Mouse (Mus musculus): ENCODE measurements around the gene 1700092M07Rik. TPM values are rescaled to one million over a fixed set of nuclear protein-coding genes. Genes with fewer than 3 reads are reported as not detected.

The 1700092M07Rik gene
- not detected in 2 replicates for polyA plus RNA-seq (2012; rRNA removed)

GRCm38 (mm10) chr19:8740603-8741002 lies at the start of gene 1700092M07Rik:
TSS of gene 1700092M07Rik (plus strand) at chr19:8740718.

GRCm38 (mm10) chr19:8722907-8723573 lies 17.5 kb upstream of the 1700092M07Rik start, which contains the start of gene Slc3a2:
TSS of gene Slc3a2 (minus strand) at chr19:8723369.

GRCm38 (mm10) chr19:8735389-8736159 lies 4.9 kb upstream of the 1700092M07Rik start, which contains the start of gene Wdr74:
TSS of gene Wdr74 (plus strand) at chr19:8735827.

GRCm38 (mm10) chr19:8741243-8741869 lies 838 bp downstream of the 1700092M07Rik start, which contains the start of gene Stx5a:
TSS of gene Stx5a (plus strand) at chr19:8741413.

GRCm38 (mm10) chr19:8756635-8757387 lies 16.3 kb downstream of the 1700092M07Rik start, which contains the start of gene Nxf1:
TSS of gene Nxf1 (plus strand) at chr19:8757073.

GRCm38 (mm10) chr19:8770567-8771270 lies 30.2 kb downstream of the 1700092M07Rik start, which contains the start of gene Tmem223:
TSS of gene Tmem223 (plus strand) at chr19:8770996.

GRCm38 (mm10) chr19:8774086-8774835 lies 33.7 kb downstream of the 1700092M07Rik start, which contains the start of gene Tmem179b:
TSS of gene Tmem179b (minus strand) at chr19:8774467.

GRCm38 (mm10) chr19:8786008-8786781 lies 45.7 kb downstream of the 1700092M07Rik start, which contains the start of gene Taf6l:
TSS of gene Taf6l (minus strand) at chr19:8786417.

Other genes starting within 250 kb of the 1700092M07Rik start
- not detected in 2 replicates for gene Slc22a8, start 149.5 kb upstream of the 1700092M07Rik start, polyA plus RNA-seq (2012; rRNA removed)
- not detected in 2 replicates for gene Slc22a6, start 122.7 kb upstream of the 1700092M07Rik start, polyA plus RNA-seq (2012; rRNA removed)
- gene Chrm1, start 76.9 kb upstream of the 1700092M07Rik start, polyA plus RNA-seq (2012; rRNA removed), result 8.6 and 12.4 TPM in 2 replicates
- 77.3 and 84.0 TPM in 2 replicates for gene Slc3a2, start 17.3 kb upstream of the 1700092M07Rik start, polyA plus RNA-seq (2012; rRNA removed)
- gene Wdr74, start 4.9 kb upstream of the 1700092M07Rik start, polyA plus RNA-seq (2012; rRNA removed), result 23.1 and 24.6 TPM in 2 replicates
- gene Stx5a, start 695 bp downstream of the 1700092M07Rik start, polyA plus RNA-seq (2012; rRNA removed), result 76.8 and 84.3 TPM in 2 replicates
- 46.2 and 48.5 TPM in 2 replicates for gene Nxf1, start 16.4 kb downstream of the 1700092M07Rik start, polyA plus RNA-seq (2012; rRNA removed)
- gene Tmem223, start 30.3 kb downstream of the 1700092M07Rik start, polyA plus RNA-seq (2012; rRNA removed), result 138 and 175 TPM in 2 replicates
- gene Tmem179b, start 33.7 kb downstream of the 1700092M07Rik start, polyA plus RNA-seq (2012; rRNA removed), result 72.7 and 126 TPM in 2 replicates
- gene Taf6l, start 45.7 kb downstream of the 1700092M07Rik start, polyA plus RNA-seq (2012; rRNA removed), result 9.5 and 9.9 TPM in 2 replicates
- gene Polr2g, start 57.9 kb downstream of the 1700092M07Rik start, polyA plus RNA-seq (2012; rRNA removed), result 17.4 and 20.0 TPM in 2 replicates
- gene Zbtb3, start 61.8 kb downstream of the 1700092M07Rik start, polyA plus RNA-seq (2012; rRNA removed), result 1.6 and 1.9 TPM in 2 replicates
- gene Ttc9c, start 78.6 kb downstream of the 1700092M07Rik start, polyA plus RNA-seq (2012; rRNA removed), result 9.8 and 12.1 TPM in 2 replicates
- 23.2 and 24.4 TPM in 2 replicates for gene Hnrnpul2, start 79.3 kb downstream of the 1700092M07Rik start, polyA plus RNA-seq (2012; rRNA removed)
- 2.4 and 6.1 TPM in 2 replicates for gene AC129217.1, start 89.1 kb downstream of the 1700092M07Rik start, polyA plus RNA-seq (2012; rRNA removed)
- gene Bscl2, start 96.7 kb downstream of the 1700092M07Rik start, polyA plus RNA-seq (2012; rRNA removed), result 125 and 157 TPM in 2 replicates
- 2.1 and 2.8 TPM in 2 replicates for gene Gng3, start 98.5 kb downstream of the 1700092M07Rik start, polyA plus RNA-seq (2012; rRNA removed)
- gene Lrrn4cl, start 110.0 kb downstream of the 1700092M07Rik start, polyA plus RNA-seq (2012; rRNA removed), result 1.5 and 3.0 TPM in 2 replicates
- 113 and 124 TPM in 2 replicates for gene Ubxn1, start 130.8 kb downstream of the 1700092M07Rik start, polyA plus RNA-seq (2012; rRNA removed)
- gene Uqcc3, start 140.2 kb downstream of the 1700092M07Rik start, polyA plus RNA-seq (2012; rRNA removed), result 24.9 and 27.0 TPM in 2 replicates
- 0.76 and 1.1 TPM in 2 replicates for gene Lbhd1, start 143.0 kb downstream of the 1700092M07Rik start, polyA plus RNA-seq (2012; rRNA removed)
- not detected in 2 replicates for gene Gm49403, start 143.2 kb downstream of the 1700092M07Rik start, polyA plus RNA-seq (2012; rRNA removed)
- gene 1810009A15Rik, start 148.1 kb downstream of the 1700092M07Rik start, polyA plus RNA-seq (2012; rRNA removed), result 9.0 and 12.8 TPM in 2 replicates
- not detected in 2 replicates for gene Gm49416, start 148.2 kb downstream of the 1700092M07Rik start, polyA plus RNA-seq (2012; rRNA removed)
- 24.4 and 26.7 TPM in 2 replicates for gene Ints5, start 152.3 kb downstream of the 1700092M07Rik start, polyA plus RNA-seq (2012; rRNA removed)
- 94.0 and 114 TPM in 2 replicates for gene Ganab, start 157.4 kb downstream of the 1700092M07Rik start, polyA plus RNA-seq (2012; rRNA removed)
- 114 and 123 TPM in 2 replicates for gene B3gat3, start 179.7 kb downstream of the 1700092M07Rik start, polyA plus RNA-seq (2012; rRNA removed)
- 11.4 and 12.6 TPM in 2 replicates for gene Rom1, start 188.6 kb downstream of the 1700092M07Rik start, polyA plus RNA-seq (2012; rRNA removed)
- 34.6 and 42.8 TPM in 2 replicates for gene Eml3, start 188.8 kb downstream of the 1700092M07Rik start, polyA plus RNA-seq (2012; rRNA removed)
- gene Mta2, start 201.2 kb downstream of the 1700092M07Rik start, polyA plus RNA-seq (2012; rRNA removed), result 17.1 and 24.9 TPM in 2 replicates
- gene Tut1, start 213.1 kb downstream of the 1700092M07Rik start, polyA plus RNA-seq (2012; rRNA removed), result 14.7 and 16.6 TPM in 2 replicates
- gene Eef1g, start 226.3 kb downstream of the 1700092M07Rik start, polyA plus RNA-seq (2012; rRNA removed), result 172 and 210 TPM in 2 replicates
- gene Ahnak, start 248.6 kb downstream of the 1700092M07Rik start, polyA plus RNA-seq (2012; rRNA removed), result 26.2 and 29.7 TPM in 2 replicates